Mouse (Mus musculus) cortical plate, adult 2 months (tissue): ENCODE data around the gene Lgi1. TPM values are rescaled to one million over a fixed set of nuclear protein-coding genes. Genes with fewer than 3 reads are reported as not detected.

Source experiments
- H3K27ac ChIP-seq: fragments of 200-500 bp; 2 replicates; pipeline ENCODE4 v1.5.1; 2012; ENCODE audit warnings: low read length, control low read depth, inconsistent platforms; ENCODE audit not compliant: insufficient read depth
- H3K4me1 ChIP-seq: fragments of 200-500 bp; 2 replicates; pipeline ENCODE4 v1.6.1; 2011; ENCODE audit warnings: low read length; ENCODE audit not compliant: control insufficient read depth, insufficient read depth
- H3K4me3 ChIP-seq: fragments of 200-500 bp; 2 replicates; pipeline ENCODE4 v1.5.1; 2011; ENCODE audit warnings: mild to moderate bottlenecking, low read length, control low read depth; ENCODE audit not compliant: insufficient read depth
- CTCF ChIP-seq: fragments of 200-500 bp; IDR thresholded peaks from 2 replicates; pipeline ENCODE4 v1.5.1; 2011; ENCODE audit warnings: mild to moderate bottlenecking, control low read depth, low read length; ENCODE audit not compliant: insufficient read depth; ENCODE audit errors: extremely low read depth
- POLR2A ChIP-seq: fragments of 200-500 bp; IDR thresholded peaks from 2 replicates; pipeline ENCODE4 v1.6.1; 2011; ENCODE audit warnings: mild to moderate bottlenecking, low read length, control low read depth; ENCODE audit not compliant: insufficient read depth; ENCODE audit errors: extremely low read depth
- polyA plus RNA-seq: library from polyadenylated mRNA; depleted of rRNA; stranded (reverse); fragments of >200 nt; gene quantifications from 2 replicates; pipeline ENCODE4 v1.2.3, GENCODE M21; 2012; rRNA removed

The Lgi1 gene
- polyA plus RNA-seq = 80.9 and 90.5 TPM in 2 replicates

DNA sequence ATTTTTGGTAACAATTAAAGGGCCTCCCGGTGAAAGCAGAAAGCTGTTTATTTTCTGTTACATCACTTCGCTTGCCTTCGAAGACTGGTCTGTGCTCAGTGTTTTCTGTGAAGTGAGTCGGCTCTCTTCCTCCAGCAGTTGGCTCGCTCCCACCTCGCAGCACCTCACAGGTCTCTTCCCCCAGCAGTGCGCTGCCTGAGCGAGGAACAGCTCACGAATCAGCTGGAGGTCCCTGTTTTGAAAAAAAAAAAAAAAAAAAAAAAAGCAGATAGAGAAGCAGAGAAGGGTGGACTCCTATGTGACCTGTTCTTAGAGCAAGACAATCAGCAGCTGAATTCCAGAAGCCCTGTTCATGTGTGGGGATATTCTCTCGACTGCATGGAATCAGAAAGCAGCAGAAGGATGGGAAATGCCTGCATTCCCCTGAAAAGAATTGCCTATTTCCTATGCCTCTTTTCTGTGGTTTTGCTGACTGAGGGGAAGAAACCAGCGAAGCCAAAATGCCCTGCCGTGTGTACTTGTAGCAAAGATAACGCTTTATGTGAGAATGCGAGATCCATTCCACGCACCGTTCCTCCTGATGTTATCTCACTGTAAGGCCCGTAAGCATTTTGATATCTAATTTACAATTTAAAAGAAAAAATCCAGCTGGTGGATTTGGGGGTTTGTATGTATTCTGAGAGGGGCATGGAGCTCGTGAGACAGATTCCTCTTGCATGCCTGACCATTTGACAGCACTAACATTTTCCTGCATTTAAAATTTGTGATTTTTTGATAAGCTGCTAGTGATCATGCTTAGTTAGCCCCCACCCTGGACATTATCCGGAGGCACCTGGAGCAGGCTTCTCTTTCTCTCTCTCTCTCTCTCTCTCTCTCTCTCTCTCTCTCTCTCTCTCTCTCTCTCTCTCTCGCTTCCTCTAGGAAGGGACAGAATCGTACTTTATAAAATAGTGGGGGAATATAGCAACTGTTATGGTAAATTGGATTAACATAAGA, at the start of gene Lgi1:
TSS of gene Lgi1 (plus strand) at position 32 of the 996 bp plus-strand sequence.
- Histone ChIP-seq H3K4me3 (peak within 1 kb of the TSS; percentile 89), H3K27ac (peak within 1 kb of the TSS; percentile 99), H3K4me1 (peaks cover 3% of the 10 kb centered on the region; the same call in 1 of the 2 replicates)
- TF ChIP-seq CTCF (no peak), POLR2A (peak; percentile 78)

DNA sequence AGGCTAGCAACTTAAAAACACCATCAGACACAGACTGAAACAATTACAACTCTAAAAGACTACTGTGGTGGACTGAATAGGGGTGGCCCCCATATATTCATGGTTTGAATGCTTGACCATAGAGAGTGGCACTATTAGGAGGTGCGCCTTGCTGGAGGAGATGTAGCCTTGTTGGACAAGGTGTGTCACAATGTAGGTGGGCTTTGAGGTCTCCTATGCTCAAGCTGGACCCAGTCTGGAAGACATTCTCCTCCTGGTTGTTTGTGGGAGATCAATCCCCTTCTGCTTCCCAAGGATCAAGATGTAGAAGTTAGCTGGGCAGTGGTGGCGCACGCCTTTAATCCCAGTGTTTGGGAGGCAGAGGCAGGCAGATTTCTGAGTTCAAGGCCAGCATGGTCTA, 46.6 kb upstream of the Lgi1 start:
- TF ChIP-seq CTCF (no peak), POLR2A (no peak)
- Histone ChIP-seq H3K27ac (no peak overlapping the region), H3K4me3 (no peak overlapping the region), H3K4me1 (peaks cover under 1% of the 10 kb centered on the region; the same call in 1 of the 2 replicates)

DNA sequence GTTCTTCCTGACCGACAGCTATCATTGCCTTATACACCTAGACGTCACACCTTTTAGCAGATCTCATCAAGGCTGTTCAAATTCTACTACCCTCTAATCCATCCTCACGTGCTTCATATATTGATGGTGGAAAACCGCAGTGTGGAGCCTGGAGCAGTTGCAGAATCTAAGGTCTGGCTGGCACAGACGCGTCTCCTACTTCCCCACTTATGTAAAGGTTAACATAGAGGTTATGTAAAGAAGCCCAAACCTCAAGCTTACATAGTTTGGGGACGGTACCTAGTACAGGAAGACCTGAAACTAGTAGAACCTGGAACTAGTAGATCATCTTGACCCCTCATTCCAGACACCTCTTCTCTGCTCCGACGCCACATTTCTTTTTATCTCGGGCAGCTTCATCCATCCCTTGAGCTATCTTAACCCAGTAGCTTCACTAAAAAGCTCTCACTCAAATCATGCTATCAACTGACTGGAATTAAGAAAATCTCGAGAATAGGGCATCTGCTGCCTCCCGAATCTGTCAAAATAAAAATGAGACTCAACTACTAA, 40.9 kb upstream of the Lgi1 start:
- H3K4me3 ChIP-seq = peak overlapping the region; percentile 55
- no peak for TF ChIP-seq CTCF
- 0 out of 2 replicates have a peak, but pooled peaks have one; percentile 27 for TF ChIP-seq POLR2A

DNA sequence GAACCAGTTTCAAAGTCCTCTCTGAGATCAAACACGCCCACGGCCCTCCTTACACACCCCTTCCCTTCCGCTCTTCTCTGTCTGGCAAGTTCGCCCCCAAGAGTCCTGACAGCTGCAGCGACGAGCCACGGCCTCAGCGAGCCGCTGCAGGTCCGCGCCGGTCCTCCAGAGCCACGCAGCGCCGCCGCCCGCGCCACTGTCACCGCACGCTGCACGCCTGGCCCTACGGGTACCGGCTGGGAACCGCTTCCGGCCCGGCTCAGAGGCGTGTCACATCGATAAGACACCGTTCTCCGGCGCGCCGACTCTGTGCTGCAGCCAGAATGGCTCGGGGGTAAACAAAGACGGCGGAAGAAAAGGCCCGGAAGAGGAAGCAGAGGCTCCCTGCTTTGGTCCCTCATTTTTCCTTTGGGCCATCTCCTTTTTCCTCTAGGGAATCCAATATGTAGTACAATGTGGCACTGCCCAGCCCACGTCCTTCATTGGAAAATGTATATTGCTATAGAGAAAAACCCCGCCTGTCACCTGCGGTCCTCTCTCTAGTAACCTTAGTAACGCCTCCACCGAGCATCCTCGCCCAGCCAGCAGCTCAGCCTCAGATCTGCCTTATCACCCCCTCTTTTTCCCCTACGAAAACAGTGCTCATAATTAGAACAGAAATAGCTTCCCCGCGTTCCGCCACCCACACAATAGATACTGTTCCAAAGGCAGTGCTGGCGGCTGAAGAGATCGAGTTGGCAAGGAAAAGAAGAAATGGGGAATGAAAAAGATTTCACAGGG, 40.2 kb upstream of the Lgi1 start, which contains the start of gene Fra10ac1:
TSS of gene Fra10ac1 (minus strand) at position 252 of the 780 bp plus-strand sequence.
- Histone ChIP-seq H3K4me1 (peaks cover 2% of the 10 kb centered on the region; the same call in 1 of the 2 replicates), H3K27ac (peak within 1 kb of the TSS; percentile 95), H3K4me3 (peak within 1 kb of the TSS; percentile 55)
- no peak; the same call in 1 of the 2 replicates for TF ChIP-seq POLR2A
- TF ChIP-seq CTCF = peak; percentile 28; the same call in 1 of the 2 replicates

More for the DNA sequence above, 40.9 kb upstream of the Lgi1 start:
- peaks cover 2% of the 10 kb centered on the region; the same call in 1 of the 2 replicates for H3K4me1 ChIP-seq
- peak overlapping the region; percentile 73 for H3K27ac ChIP-seq

DNA sequence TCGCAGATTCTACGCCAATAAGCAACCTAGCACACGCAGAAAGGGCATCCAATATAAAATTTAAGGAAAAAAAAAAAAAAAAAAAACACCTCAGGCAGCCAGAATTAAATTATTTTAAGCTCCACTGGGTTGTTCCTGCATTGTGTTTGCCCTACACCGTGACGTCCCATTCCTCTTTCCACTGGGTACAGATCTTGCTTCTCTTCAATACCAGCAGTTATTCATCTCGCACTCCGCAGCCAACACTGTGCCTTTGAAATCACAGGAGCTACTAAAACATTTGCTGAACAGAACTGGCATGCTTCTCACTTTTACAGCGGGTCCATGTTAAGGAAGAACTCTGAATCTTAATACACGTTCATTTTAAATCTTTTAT, 39.7 kb upstream of the Lgi1 start:
- TF ChIP-seq POLR2A = 0 out of 2 replicates have a peak, but pooled peaks have one; percentile 26
- no peak for TF ChIP-seq CTCF
- H3K27ac ChIP-seq = peak overlapping the region; percentile 95
- peaks cover 2% of the 10 kb centered on the region; the same call in 1 of the 2 replicates for H3K4me1 ChIP-seq
- peak overlapping the region; percentile 55 for H3K4me3 ChIP-seq

DNA sequence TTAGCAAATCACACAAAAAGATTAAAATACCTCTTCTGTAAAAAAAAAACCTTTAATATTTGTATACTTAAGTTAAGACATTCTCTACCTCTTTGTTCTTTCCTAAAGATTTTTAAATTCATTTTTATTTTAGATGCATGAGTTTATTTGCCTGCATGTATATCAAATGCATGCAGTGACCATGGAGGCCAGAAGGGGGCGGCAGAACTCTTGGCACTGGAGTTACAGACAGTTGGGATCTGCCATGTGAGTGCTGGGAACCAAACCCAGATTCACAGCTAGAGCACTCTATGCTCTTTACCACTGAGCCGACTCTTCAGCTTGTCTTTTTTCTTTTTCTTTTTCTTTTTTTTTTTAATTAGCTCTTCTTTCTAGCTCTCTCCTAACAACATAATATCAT, 35.6 kb upstream of the Lgi1 start:
- TF ChIP-seq POLR2A (no peak), CTCF (no peak)
- no peak overlapping the region for H3K27ac ChIP-seq
- H3K4me3 ChIP-seq = no peak overlapping the region
- H3K4me1 ChIP-seq = no peaks in the 10 kb centered on the region

DNA sequence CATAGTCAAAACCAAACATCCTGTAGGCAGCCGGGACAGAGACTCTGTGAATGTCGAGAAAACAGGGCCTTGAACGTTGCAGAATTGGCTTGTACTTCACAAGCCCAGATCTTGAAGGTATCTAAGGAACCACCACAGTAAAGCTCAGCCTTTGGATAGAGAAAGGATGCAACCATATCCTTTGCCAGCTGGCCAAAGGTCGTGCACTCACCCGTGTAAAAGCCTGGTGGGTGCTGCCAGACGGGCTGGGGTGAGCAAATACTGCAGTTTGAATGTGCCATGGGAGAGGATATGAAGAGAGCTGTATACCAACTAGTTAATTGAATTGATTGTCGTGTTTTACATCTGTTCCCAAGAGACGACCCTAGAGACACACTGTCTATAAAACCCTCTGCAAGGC, 32.2 kb upstream of the Lgi1 start:
- Histone ChIP-seq H3K4me1 (no peaks in the 10 kb centered on the region), H3K27ac (no peak overlapping the region), H3K4me3 (no peak overlapping the region)
- TF ChIP-seq CTCF = no peak
- no peak for TF ChIP-seq POLR2A

DNA sequence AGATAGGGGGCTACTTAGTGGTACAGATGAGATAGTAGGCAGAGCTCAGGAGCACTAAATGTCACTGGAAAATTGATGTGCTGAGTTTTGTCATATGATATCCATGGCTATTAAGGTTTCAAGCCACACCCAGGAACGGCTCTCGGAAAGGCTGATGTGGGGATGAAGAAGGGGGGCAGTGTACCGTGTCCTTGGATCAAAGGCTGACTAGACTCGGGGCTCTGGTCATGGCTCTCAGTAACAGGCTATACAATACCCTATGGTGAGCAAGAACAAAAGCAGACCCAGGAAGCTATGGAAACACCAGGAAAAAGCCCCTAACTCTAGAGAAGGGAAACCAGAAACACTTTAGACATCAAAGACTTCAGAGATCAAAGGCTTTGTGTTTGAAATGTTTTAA, 31.8 kb upstream of the Lgi1 start:
- Histone ChIP-seq H3K4me3 (no peak overlapping the region), H3K27ac (no peak overlapping the region), H3K4me1 (no peaks in the 10 kb centered on the region)
- TF ChIP-seq CTCF (no peak), POLR2A (no peak)

DNA sequence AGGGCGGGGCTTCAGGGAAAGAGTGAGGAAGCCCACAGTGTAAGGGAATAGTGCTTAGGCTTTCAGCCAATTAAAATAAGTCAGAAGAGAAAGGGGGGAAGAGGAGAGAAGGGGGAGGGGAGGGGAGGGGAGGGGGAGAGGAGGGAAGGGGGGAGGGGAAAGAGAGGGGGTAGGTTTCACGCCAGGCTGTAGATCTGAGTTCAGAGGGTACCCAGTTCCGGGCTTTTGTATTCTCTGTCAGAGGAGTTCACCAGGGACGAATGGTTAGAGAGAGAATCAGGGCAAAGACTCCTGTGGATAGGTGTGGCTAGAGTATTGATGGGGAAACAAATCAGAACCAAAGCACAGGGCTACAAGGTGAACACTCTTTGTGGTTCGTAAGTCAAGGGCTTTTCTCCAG, 27.8 kb upstream of the Lgi1 start:
- peaks cover 10% of the 10 kb centered on the region for H3K4me1 ChIP-seq
- TF ChIP-seq CTCF (no peak), POLR2A (no peak)

DNA sequence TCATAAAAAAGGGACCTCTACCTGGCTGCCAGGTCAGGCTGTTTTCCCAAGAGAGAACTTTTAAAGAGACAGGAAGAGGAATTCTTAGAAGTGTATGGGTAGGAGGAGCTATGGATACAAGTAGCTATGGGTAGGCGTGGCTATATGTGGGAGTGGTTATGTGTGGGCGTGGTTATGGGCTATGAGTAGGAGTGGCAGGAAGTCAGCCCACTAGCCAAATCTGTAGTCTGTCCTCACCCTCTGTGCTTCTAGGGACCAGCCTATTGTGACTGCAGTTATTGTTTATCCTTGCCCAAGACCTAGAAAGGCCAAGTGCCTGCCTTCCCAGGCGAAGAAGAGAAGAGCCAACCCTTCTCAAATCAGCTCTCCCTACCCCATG, 26.5 kb upstream of the Lgi1 start:
- Histone ChIP-seq H3K27ac (0 out of 2 replicates have a peak overlapping the region, but pooled peaks have one; percentile 1), H3K4me1 (peaks cover 10% of the 10 kb centered on the region), H3K4me3 (no peak overlapping the region)
- TF ChIP-seq CTCF (no peak), POLR2A (no peak)

More for the DNA sequence above, 27.8 kb upstream of the Lgi1 start:
- no peak overlapping the region for H3K27ac ChIP-seq
- H3K4me3 ChIP-seq = no peak overlapping the region
